Mouse (Mus musculus): ENCODE results near the gene Spocd1. TPM values are rescaled to one million over a fixed set of nuclear protein-coding genes. Genes with fewer than 3 reads are reported as not detected.

Gene Spocd1
- polyA plus RNA-seq, 1 experiment = 0.25 TPM

DNA sequence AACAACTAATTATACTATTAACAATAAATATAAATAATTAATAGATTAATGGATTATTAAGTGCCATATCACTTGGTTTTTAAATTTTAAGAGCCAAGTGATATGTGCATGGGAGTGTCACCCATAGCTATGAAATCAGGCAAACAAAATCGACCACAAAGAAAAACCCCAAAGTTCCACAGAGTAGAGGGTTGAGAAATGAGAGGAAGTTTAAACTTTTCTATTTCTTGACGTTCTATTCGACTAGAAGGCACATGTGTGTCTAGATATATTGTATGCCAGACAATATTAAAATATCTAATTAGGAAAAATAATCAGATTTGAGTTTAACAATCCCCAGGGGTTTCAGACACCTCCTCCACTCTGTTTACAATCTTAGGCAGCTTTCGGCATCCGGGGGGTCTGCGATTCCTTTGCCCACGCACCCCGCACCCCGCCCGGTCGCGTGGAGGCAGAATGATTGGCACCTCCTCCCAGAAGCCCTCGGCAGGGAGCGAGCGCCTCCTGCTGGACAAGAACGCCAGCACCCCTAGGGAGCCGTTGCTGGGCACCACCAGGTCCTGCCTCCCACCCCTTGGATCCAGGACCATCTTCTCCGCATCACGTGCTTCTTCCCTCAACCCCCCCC lies 811 bp upstream of the Spocd1 start:
- Histone ChIP-seq H3K36me3 (ENCODE audit: control insufficient read depth, insufficient read depth, low read length, poor library complexity, severe bottlenecking) (no peaks in the 10 kb centered on the region), H3K4me1 (ENCODE audit: control insufficient read depth, insufficient read depth, low read length) (no peaks in the 10 kb centered on the region), H3K27ac (ENCODE audit: insufficient read depth, low read length) (no peak overlapping the region), H3K9me3 (replicated peaks; ENCODE audit: control insufficient read depth, insufficient read depth, low read length, poor library complexity, severe bottlenecking) (no peaks in the 10 kb centered on the region), H3K27me3 (ENCODE audit: control insufficient read depth, insufficient read depth, low read length, poor library complexity, severe bottlenecking) (no peaks in the 10 kb centered on the region), H3K4me3 (ENCODE audit: low read depth, low read length) (no peak overlapping the region), H3K9ac (ENCODE audit: low read depth, poor library complexity, severe bottlenecking) (no peak overlapping the region)
- TF ChIP-seq POLR2A (IDR thresholded peaks at IDR 0.05; ENCODE audit: insufficient read depth, low read length) = no peak
- TF ChIP-seq CTCF (IDR thresholded peaks at IDR 0.05; ENCODE audit: low read depth, low read length) = peak; percentile 84
- TF ChIP-seq EP300 (IDR thresholded peaks at IDR 0.05; ENCODE audit: insufficient read depth, low read depth, low read length) = 0 out of 2 replicates have a peak, but pooled peaks have one; percentile 10

- Histone ChIP-seq H3K9me3 (replicated peaks; ENCODE audit: control insufficient read depth, insufficient read depth, low read length, poor library complexity, severe bottlenecking) (no peaks in the 10 kb centered on the region), H3K4me3 (ENCODE audit: low read depth, low read length) (no peak overlapping the region), H3K9ac (ENCODE audit: low read depth, poor library complexity, severe bottlenecking) (no peak overlapping the region), H3K4me1 (ENCODE audit: control insufficient read depth, insufficient read depth, low read length) (no peaks in the 10 kb centered on the region), H3K27me3 (ENCODE audit: control insufficient read depth, insufficient read depth, low read length, poor library complexity, severe bottlenecking) (no peaks in the 10 kb centered on the region), H3K36me3 (ENCODE audit: control insufficient read depth, insufficient read depth, low read length, poor library complexity, severe bottlenecking) (no peaks in the 10 kb centered on the region), H3K27ac (ENCODE audit: insufficient read depth, low read length) (no peak overlapping the region)
- TF ChIP-seq POLR2A (IDR thresholded peaks at IDR 0.05; ENCODE audit: insufficient read depth, low read length) = no peak
- no peak for TF ChIP-seq CTCF (IDR thresholded peaks at IDR 0.05; ENCODE audit: low read depth, low read length)
- no peak for TF ChIP-seq EP300 (IDR thresholded peaks at IDR 0.05; ENCODE audit: insufficient read depth, low read depth, low read length)
These were observed 4.6 kb downstream of the Spocd1 start for GRCm38 (mm10) chr4:129933696-129934095.

DNA sequence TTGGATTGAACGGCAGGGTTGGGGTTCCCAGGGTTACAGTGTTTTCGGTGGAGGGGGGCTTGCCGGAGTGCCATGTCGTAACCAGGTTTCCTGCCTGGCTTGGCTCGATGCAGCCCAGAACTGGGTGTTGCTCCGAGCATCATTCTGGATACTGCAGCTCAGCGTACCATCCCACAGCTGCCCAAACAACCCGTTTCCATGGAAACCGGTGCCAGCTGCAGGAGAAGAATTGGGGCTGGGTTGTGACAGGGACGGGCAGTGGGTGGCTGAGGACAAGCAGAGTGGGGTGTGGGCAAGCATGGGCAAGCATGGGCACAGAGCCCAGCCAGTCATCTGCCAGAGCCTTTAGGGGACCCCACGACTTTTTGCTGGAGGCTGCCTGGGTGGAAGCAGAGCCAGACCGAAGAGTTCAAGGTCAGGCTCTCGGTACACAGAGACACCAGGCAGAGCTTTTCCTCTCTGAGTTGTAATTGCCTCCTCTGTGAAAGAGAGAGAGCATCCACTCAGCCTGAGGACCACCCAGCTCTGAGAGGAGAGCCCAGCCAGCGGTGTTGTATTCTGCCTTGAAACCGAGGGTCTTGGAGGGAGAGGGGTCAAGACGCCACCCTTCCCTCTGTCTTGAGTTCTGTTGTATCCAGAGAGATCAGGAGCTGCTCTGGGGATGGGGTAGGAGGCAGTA lies 5.3 kb downstream of the Spocd1 start:
- Histone ChIP-seq H3K9me3 (replicated peaks; ENCODE audit: control insufficient read depth, insufficient read depth, low read length, poor library complexity, severe bottlenecking) (no peaks in the 10 kb centered on the region), H3K27ac (ENCODE audit: insufficient read depth, low read length) (no peak overlapping the region), H3K4me3 (ENCODE audit: low read depth, low read length) (no peak overlapping the region), H3K4me1 (ENCODE audit: control insufficient read depth, insufficient read depth, low read length) (no peaks in the 10 kb centered on the region), H3K27me3 (ENCODE audit: control insufficient read depth, insufficient read depth, low read length, poor library complexity, severe bottlenecking) (no peaks in the 10 kb centered on the region), H3K9ac (ENCODE audit: low read depth, poor library complexity, severe bottlenecking) (no peak overlapping the region), H3K36me3 (ENCODE audit: control insufficient read depth, insufficient read depth, low read length, poor library complexity, severe bottlenecking) (no peaks in the 10 kb centered on the region)
- TF ChIP-seq EP300 (IDR thresholded peaks at IDR 0.05; ENCODE audit: insufficient read depth, low read depth, low read length) = no peak
- no peak for TF ChIP-seq CTCF (IDR thresholded peaks at IDR 0.05; ENCODE audit: low read depth, low read length)
- TF ChIP-seq POLR2A (IDR thresholded peaks at IDR 0.05; ENCODE audit: insufficient read depth, low read length) = no peak

DNA sequence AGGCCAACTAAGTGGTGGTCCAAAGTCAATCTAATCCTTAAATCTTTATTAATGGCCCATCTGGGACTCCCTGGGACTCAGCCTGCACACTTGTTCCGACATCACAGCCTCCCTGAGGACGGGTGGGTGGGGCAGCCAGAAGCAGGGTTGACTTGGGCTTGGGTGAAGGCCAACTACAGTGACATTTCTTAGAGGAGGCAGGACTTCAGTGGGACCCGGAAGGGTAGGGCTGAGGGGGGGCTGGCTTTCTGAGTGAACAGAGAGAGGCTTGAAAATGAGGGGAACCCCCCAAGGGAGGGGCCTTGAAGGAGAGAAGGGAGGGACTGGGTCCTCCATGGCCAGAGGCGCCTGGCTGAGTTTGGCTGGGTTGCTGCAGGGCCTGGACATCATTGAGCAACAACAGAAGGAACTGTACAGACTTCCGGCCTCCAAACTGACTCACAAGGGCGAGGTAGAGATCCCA lies 22.3 kb downstream of the Spocd1 start:
- TF ChIP-seq CTCF (IDR thresholded peaks at IDR 0.05; ENCODE audit: low read depth, low read length) = no peak
- H3K36me3 ChIP-seq (ENCODE audit: control insufficient read depth, insufficient read depth, low read length, poor library complexity, severe bottlenecking) = no peaks in the 10 kb centered on the region
- H3K4me3 ChIP-seq (ENCODE audit: low read depth, low read length) = no peak overlapping the region
- H3K9me3 ChIP-seq (replicated peaks; ENCODE audit: control insufficient read depth, insufficient read depth, low read length, poor library complexity, severe bottlenecking) = no peaks in the 10 kb centered on the region
- H3K9ac ChIP-seq (ENCODE audit: low read depth, poor library complexity, severe bottlenecking) = no peak overlapping the region
- no peak overlapping the region for H3K27ac ChIP-seq (ENCODE audit: insufficient read depth, low read length)
- H3K4me1 ChIP-seq (ENCODE audit: control insufficient read depth, insufficient read depth, low read length) = no peaks in the 10 kb centered on the region
- no peaks in the 10 kb centered on the region for H3K27me3 ChIP-seq (ENCODE audit: control insufficient read depth, insufficient read depth, low read length, poor library complexity, severe bottlenecking)

- Histone ChIP-seq H3K4me3 (ENCODE audit: low read depth, low read length) (no peak overlapping the region), H3K27me3 (ENCODE audit: control insufficient read depth, insufficient read depth, low read length, poor library complexity, severe bottlenecking) (no peaks in the 10 kb centered on the region), H3K27ac (ENCODE audit: insufficient read depth, low read length) (no peak overlapping the region), H3K4me1 (ENCODE audit: control insufficient read depth, insufficient read depth, low read length) (no peaks in the 10 kb centered on the region), H3K36me3 (ENCODE audit: control insufficient read depth, insufficient read depth, low read length, poor library complexity, severe bottlenecking) (no peaks in the 10 kb centered on the region), H3K9ac (ENCODE audit: low read depth, poor library complexity, severe bottlenecking) (no peak overlapping the region), H3K9me3 (replicated peaks; ENCODE audit: control insufficient read depth, insufficient read depth, low read length, poor library complexity, severe bottlenecking) (no peaks in the 10 kb centered on the region)
- no peak for TF ChIP-seq EP300 (IDR thresholded peaks at IDR 0.05; ENCODE audit: insufficient read depth, low read depth, low read length)
- no peak for TF ChIP-seq CTCF (IDR thresholded peaks at IDR 0.05; ENCODE audit: low read depth, low read length)
- no peak for TF ChIP-seq POLR2A (IDR thresholded peaks at IDR 0.05; ENCODE audit: insufficient read depth, low read length)
These were observed 23.3 kb downstream of the Spocd1 start for GRCm38 (mm10) chr4:129952241-129952810.

DNA sequence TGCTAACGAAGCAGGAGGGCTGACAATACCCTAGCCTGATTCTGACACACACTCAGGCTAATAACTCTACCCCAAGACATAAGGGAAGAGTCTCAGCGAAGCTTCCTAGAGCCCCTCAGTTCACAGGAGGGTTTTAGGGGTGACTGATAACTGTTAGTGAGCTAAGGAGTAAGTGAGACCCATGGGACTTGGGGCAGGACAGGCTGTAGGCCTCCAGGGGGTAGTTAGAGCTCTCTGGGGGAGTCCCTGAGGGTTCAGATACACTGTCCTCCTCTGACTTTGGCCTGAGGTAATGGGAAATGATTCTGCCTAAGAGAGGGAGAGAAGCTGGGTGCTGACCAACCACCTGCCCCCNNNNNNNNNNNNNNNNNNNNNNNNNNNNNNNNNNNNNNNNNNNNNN lies 25.5 kb downstream of the Spocd1 start:
- TF ChIP-seq POLR2A (IDR thresholded peaks at IDR 0.05; ENCODE audit: insufficient read depth, low read length) (no peak), EP300 (IDR thresholded peaks at IDR 0.05; ENCODE audit: insufficient read depth, low read depth, low read length) (no peak), CTCF (IDR thresholded peaks at IDR 0.05; ENCODE audit: low read depth, low read length) (no peak)
- Histone ChIP-seq H3K4me3 (ENCODE audit: low read depth, low read length) (no peak overlapping the region), H3K27ac (ENCODE audit: insufficient read depth, low read length) (no peak overlapping the region), H3K4me1 (ENCODE audit: control insufficient read depth, insufficient read depth, low read length) (no peaks in the 10 kb centered on the region), H3K9ac (ENCODE audit: low read depth, poor library complexity, severe bottlenecking) (no peak overlapping the region), H3K36me3 (ENCODE audit: control insufficient read depth, insufficient read depth, low read length, poor library complexity, severe bottlenecking) (no peaks in the 10 kb centered on the region), H3K9me3 (replicated peaks; ENCODE audit: control insufficient read depth, insufficient read depth, low read length, poor library complexity, severe bottlenecking) (no peaks in the 10 kb centered on the region), H3K27me3 (ENCODE audit: control insufficient read depth, insufficient read depth, low read length, poor library complexity, severe bottlenecking) (no peaks in the 10 kb centered on the region)

Data from ES-Bruce4 (cell line).